Mouse (Mus musculus) heart, adult 8-10 months (tissue): ENCODE data around the gene Znrf1. TPM values are rescaled to one million over a fixed set of nuclear protein-coding genes. Genes with fewer than 3 reads are reported as not detected.

Experiments used
- DNase-seq: peaks from one replicate; pipeline ENCODE4 v3.0.0; 2022; ENCODE audit warnings: low spot score
- total RNA-seq, 4 experiments: library from RNA; stranded (reverse); gene quantifications; 2 replicates each; pipeline ENCODE4 v1.2.4; 2022

Znrf1 gene
- total RNA-seq, 4 experiments from 2014 or later: 52.7 to 71.3 (median 59.2) TPM

GRCm38 (mm10) chr8:111569926-111570325 is 34.0 kb downstream of the Znrf1 start:
- DNase-seq: no peak

GRCm38 (mm10) chr8:111570432-111570831 is 34.5 kb downstream of the Znrf1 start:
- no peak for DNase-seq

GRCm38 (mm10) chr8:111571661-111572060 is 35.8 kb downstream of the Znrf1 start:
- DNase-seq: no peak

GRCm38 (mm10) chr8:111572431-111572830 is 36.5 kb downstream of the Znrf1 start:
- no peak for DNase-seq

- DNase-seq: no peak
Observed at GRCm38 (mm10) chr8:111573583-111573982, 37.7 kb downstream of the Znrf1 start.

GRCm38 (mm10) chr8:111574016-111574415 is 38.1 kb downstream of the Znrf1 start:
- DNase-seq: no peak

- no peak for DNase-seq
Observed at GRCm38 (mm10) chr8:111575492-111575891, 39.6 kb downstream of the Znrf1 start.

- no peak for DNase-seq
Observed at GRCm38 (mm10) chr8:111576501-111576900, 40.6 kb downstream of the Znrf1 start.

- no peak for DNase-seq
Observed at GRCm38 (mm10) chr8:111577880-111578533, 42.1 kb downstream of the Znrf1 start.

GRCm38 (mm10) chr8:111579318-111579717 is 43.4 kb downstream of the Znrf1 start:
- no peak for DNase-seq

- no peak for DNase-seq
Observed at GRCm38 (mm10) chr8:111580306-111580705, 44.4 kb downstream of the Znrf1 start.

GRCm38 (mm10) chr8:111582386-111582785 is 46.5 kb downstream of the Znrf1 start:
- no peak for DNase-seq

GRCm38 (mm10) chr8:111584946-111585345 is 49.0 kb downstream of the Znrf1 start:
- DNase-seq: no peak

GRCm38 (mm10) chr8:111587545-111588094 is 51.7 kb downstream of the Znrf1 start:
- DNase-seq: no peak

- DNase-seq: no peak
Observed at GRCm38 (mm10) chr8:111588336-111588735, 52.4 kb downstream of the Znrf1 start.

- no peak for DNase-seq
Observed at GRCm38 (mm10) chr8:111590214-111590613, 54.3 kb downstream of the Znrf1 start.

GRCm38 (mm10) chr8:111591176-111591575 is 55.3 kb downstream of the Znrf1 start:
- no peak for DNase-seq

- no peak for DNase-seq
Observed at GRCm38 (mm10) chr8:111592390-111592910, 56.6 kb downstream of the Znrf1 start.

GRCm38 (mm10) chr8:111594044-111594840 is 58.3 kb downstream of the Znrf1 start:
- no peak for DNase-seq

GRCm38 (mm10) chr8:111594951-111595350 is 59.1 kb downstream of the Znrf1 start:
- DNase-seq: no peak

GRCm38 (mm10) chr8:111595712-111596484 is 60.0 kb downstream of the Znrf1 start:
- peak; percentile 40 for DNase-seq

- DNase-seq: no peak
Observed at GRCm38 (mm10) chr8:111596485-111596821, 60.6 kb downstream of the Znrf1 start.
